Mouse (Mus musculus): ENCODE measurements at regions not wholly inside any gene's neighbourhood (a gene's known extent, or its start where the extent isn't known, plus 50 kb on each side); places are given as distances from the start of the nearest gene placed in this dataset.

DNA sequence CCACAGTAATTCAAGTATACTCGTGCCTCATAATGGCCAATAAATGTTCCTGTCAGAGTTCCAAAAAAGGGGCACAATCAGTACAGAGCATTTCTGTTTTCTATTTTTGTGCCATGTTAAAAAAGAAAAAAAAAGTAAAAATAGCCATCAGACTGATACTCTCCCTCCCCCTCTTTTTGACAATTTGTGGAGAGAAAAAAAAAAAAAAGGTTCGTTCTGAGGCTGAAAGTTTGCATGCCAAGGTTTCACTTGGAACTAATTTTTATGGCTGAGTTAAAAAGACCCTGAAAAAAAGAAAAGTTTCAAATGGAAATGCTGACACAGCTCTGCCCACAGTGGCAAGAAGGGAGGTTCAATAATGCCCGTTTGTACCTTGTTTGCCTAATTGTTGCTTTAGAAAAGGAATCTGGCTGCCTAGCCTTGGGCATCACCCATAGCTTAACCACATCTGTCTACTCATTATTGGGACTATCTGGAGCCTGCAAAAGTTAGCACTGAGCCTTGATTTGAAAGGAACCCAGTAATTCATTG lies 291.9 kb downstream of the Lmo4 start:
- H3K27ac ChIP-seq (ENCODE audit: low read depth, low read length) = no peak overlapping the region
- H3K4me3 ChIP-seq (ENCODE audit: low read depth, low read length) = no peak overlapping the region
- peaks cover 8% of the 10 kb centered on the region for H3K4me1 ChIP-seq (ENCODE audit: control insufficient read depth, insufficient read depth, low read length)
- H3K4me2 ChIP-seq (ENCODE audit: low read depth, low read length) = no peak overlapping the region
- H3K27me3 ChIP-seq (ENCODE audit: control insufficient read depth, insufficient read depth, low read length) = no peaks in the 10 kb centered on the region
- no peaks in the 10 kb centered on the region for H3K9me3 ChIP-seq (ENCODE audit: control insufficient read depth, low read length)
- WGBS = 31% methylated on average over 3 of the region's 3 CpGs
- H3K9ac ChIP-seq (replicated peaks; ENCODE audit: low read depth, low read length) = no peak overlapping the region
- no peaks in the 10 kb centered on the region for H3K36me3 ChIP-seq (ENCODE audit: control insufficient read depth, insufficient read depth, low read length)
- no peak for ATAC-seq (ENCODE audit: low read depth)

DNA sequence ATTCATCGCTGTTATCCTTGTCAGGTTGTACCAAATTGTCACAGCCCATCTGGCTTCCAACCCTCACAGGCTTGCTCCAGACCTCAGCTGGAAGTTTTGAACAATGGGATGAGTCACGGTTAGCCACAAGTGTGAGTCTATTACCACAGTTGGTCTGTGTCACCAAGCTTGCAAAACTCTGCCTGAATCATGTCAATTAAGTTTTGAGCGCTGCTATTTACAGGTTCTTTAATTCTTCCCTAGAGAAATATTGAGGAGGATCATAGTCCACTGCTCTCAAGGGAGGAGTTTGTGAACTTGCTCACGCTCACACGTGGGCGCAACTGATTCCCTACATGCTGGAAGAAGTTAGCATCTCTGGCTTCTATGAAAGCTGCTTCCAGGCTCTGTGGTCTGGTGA lies 292.6 kb downstream of the Lmo4 start:
- Histone ChIP-seq H3K4me1 (ENCODE audit: control insufficient read depth, insufficient read depth, low read length) (peaks cover 8% of the 10 kb centered on the region), H3K9me3 (ENCODE audit: control insufficient read depth, low read length) (no peaks in the 10 kb centered on the region)
- WGBS = 70% methylated on average over 6 of the region's 6 CpGs

DNA sequence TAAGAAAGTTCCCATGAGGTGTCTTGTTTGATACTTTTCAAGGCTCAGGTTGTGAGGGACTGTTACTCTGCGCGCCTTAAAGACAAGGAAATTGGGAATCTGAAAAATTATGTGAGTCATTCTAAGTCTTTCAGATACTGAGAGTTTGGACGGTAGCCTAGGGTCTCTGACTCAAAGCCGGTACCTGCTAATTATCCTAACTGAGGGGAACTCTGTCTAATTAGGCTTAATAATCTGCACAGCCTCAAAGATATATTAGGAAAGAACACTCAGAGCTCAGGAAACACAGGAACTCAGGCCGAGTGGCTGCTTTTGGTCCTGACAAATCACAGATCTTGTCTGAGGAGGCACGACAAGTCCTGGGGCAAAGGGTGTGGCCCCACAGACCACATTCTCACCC lies 295.7 kb downstream of the Lmo4 start:
- Histone ChIP-seq H3K4me1 (ENCODE audit: control insufficient read depth, insufficient read depth, low read length) (peaks cover under 1% of the 10 kb centered on the region; the same call in 1 of the 2 replicates), H3K27ac (ENCODE audit: low read depth, low read length) (no peak overlapping the region), H3K9me3 (ENCODE audit: control insufficient read depth, low read length) (no peaks in the 10 kb centered on the region), H3K27me3 (ENCODE audit: control insufficient read depth, insufficient read depth, low read length) (no peaks in the 10 kb centered on the region), H3K4me3 (ENCODE audit: low read depth, low read length) (no peak overlapping the region), H3K36me3 (ENCODE audit: control insufficient read depth, insufficient read depth, low read length) (no peaks in the 10 kb centered on the region), H3K9ac (replicated peaks; ENCODE audit: low read depth, low read length) (no peak overlapping the region), H3K4me2 (ENCODE audit: low read depth, low read length) (no peak overlapping the region)
- no peak for ATAC-seq (ENCODE audit: low read depth)
- WGBS = 80% methylated on average over 6 of the region's 6 CpGs

More for the DNA sequence above, 292.6 kb downstream of the Lmo4 start:
- H3K27me3 ChIP-seq (ENCODE audit: control insufficient read depth, insufficient read depth, low read length) = no peaks in the 10 kb centered on the region
- no peak overlapping the region for H3K4me2 ChIP-seq (ENCODE audit: low read depth, low read length)
- H3K36me3 ChIP-seq (ENCODE audit: control insufficient read depth, insufficient read depth, low read length) = no peaks in the 10 kb centered on the region
- H3K27ac ChIP-seq (ENCODE audit: low read depth, low read length) = no peak overlapping the region
- H3K4me3 ChIP-seq (ENCODE audit: low read depth, low read length) = no peak overlapping the region
- no peak for ATAC-seq (ENCODE audit: low read depth)
- no peak overlapping the region for H3K9ac ChIP-seq (replicated peaks; ENCODE audit: low read depth, low read length)

DNA sequence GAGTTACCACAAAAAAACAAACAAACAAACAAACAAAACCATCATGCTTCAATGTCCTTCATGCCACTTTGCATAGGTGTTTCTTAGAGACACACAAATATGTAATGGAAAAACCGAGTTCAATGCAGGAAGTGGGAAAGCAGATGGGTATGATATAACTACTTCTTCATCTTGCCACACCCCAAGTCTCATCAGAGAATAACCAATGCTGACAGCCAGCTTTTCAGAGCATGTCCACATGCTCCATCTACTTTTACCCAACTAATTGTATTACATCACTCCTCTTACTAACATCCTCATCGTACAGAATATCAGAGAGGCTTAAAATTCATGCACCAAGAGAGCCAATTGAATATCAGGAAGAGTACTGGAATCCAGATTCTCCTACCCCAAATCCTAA lies 301.6 kb downstream of the Lmo4 start:
- H3K36me3 ChIP-seq (ENCODE audit: control insufficient read depth, insufficient read depth, low read length) = no peaks in the 10 kb centered on the region
- no peak overlapping the region for H3K27ac ChIP-seq (ENCODE audit: low read depth, low read length)
- H3K9me3 ChIP-seq (ENCODE audit: control insufficient read depth, low read length) = no peaks in the 10 kb centered on the region
- no peak overlapping the region for H3K4me2 ChIP-seq (ENCODE audit: low read depth, low read length)
- H3K27me3 ChIP-seq (ENCODE audit: control insufficient read depth, insufficient read depth, low read length) = no peaks in the 10 kb centered on the region
- H3K9ac ChIP-seq (replicated peaks; ENCODE audit: low read depth, low read length) = no peak overlapping the region
- no peaks in the 10 kb centered on the region for H3K4me1 ChIP-seq (ENCODE audit: control insufficient read depth, insufficient read depth, low read length)
- ATAC-seq (ENCODE audit: low read depth) = no peak
- no peak overlapping the region for H3K4me3 ChIP-seq (ENCODE audit: low read depth, low read length)
- WGBS = 84% methylated on average over 2 of the region's 2 CpGs

DNA sequence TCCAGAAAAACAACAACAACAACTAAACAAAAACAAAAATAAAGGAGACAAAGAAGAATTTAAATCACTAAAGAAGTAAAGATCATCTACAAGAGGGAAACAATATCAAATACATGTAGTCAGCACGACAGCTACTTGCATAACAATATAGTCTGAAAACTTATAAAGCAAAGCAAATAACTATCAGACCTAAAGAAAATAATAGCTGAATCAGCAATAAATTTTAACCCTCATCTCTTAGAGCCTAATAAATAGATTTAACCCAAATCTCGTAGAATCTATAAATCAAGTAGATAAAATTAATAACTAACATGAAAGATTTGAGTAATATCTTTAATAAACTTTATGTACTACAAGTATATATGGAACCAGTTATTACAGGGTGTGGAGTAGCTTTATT lies 324.2 kb downstream of the Lmo4 start:
- no peaks in the 10 kb centered on the region for H3K36me3 ChIP-seq (ENCODE audit: control insufficient read depth, insufficient read depth, low read length)
- no peaks in the 10 kb centered on the region for H3K4me1 ChIP-seq (ENCODE audit: control insufficient read depth, insufficient read depth, low read length)
- H3K27ac ChIP-seq (ENCODE audit: low read depth, low read length) = no peak overlapping the region
- no peaks in the 10 kb centered on the region for H3K27me3 ChIP-seq (ENCODE audit: control insufficient read depth, insufficient read depth, low read length)
- H3K4me2 ChIP-seq (ENCODE audit: low read depth, low read length) = no peak overlapping the region
- H3K4me3 ChIP-seq (ENCODE audit: low read depth, low read length) = no peak overlapping the region
- no peak overlapping the region for H3K9ac ChIP-seq (replicated peaks; ENCODE audit: low read depth, low read length)
- ATAC-seq (ENCODE audit: low read depth) = no peak
- H3K9me3 ChIP-seq (ENCODE audit: control insufficient read depth, low read length) = no peaks in the 10 kb centered on the region
- WGBS = 89% methylated on average over 2 of the region's 2 CpGs

DNA sequence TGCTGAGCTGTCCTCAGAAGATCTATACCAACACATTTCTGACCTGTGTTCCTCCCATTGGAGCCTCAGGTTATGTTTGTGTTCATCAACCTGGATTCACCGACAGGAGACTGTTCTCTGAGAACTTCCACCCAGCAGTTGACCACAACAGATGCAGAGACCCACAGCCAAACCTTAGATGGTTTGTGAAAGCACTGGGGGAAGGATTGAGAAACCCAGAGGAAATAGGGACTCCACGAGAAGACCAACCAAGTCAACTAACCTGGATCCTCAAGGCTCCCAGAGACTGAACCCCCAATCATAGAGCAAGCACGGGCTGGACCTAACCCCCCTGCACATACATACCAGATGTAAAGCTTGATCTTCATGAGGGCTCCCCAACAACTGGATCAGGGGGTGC lies 331.1 kb downstream of the Lmo4 start:
- ATAC-seq (ENCODE audit: low read depth) = no peak
- no peaks in the 10 kb centered on the region for H3K36me3 ChIP-seq (ENCODE audit: control insufficient read depth, insufficient read depth, low read length)
- no peaks in the 10 kb centered on the region for H3K27me3 ChIP-seq (ENCODE audit: control insufficient read depth, insufficient read depth, low read length)
- no peaks in the 10 kb centered on the region for H3K9me3 ChIP-seq (ENCODE audit: control insufficient read depth, low read length)
- 88% methylated on average over 3 of the region's 3 CpGs for WGBS
- no peaks in the 10 kb centered on the region for H3K4me1 ChIP-seq (ENCODE audit: control insufficient read depth, insufficient read depth, low read length)
- no peak overlapping the region for H3K4me2 ChIP-seq (ENCODE audit: low read depth, low read length)
- no peak overlapping the region for H3K4me3 ChIP-seq (ENCODE audit: low read depth, low read length)
- H3K27ac ChIP-seq (ENCODE audit: low read depth, low read length) = no peak overlapping the region
- no peak overlapping the region for H3K9ac ChIP-seq (replicated peaks; ENCODE audit: low read depth, low read length)

DNA sequence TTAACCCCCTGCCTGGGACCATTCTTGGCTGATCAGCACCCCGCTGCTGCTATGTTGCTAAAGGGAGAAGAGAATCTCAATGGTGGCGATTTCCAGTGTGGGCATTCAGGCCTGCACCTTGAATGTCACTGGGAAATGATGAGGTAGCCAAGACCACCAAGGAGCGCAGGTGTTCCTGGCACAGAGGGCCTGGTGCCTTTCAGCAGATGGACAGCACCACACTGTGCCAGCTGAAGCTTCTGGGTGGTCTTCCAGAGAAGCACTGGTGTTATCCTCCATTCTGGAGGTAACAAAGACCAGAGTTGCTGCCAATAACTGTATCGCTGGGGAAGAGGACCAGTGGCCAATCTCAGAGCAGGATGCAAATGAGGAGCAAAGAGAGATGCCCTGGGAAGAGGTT lies 338.5 kb downstream of the Lmo4 start:
- Histone ChIP-seq H3K27me3 (ENCODE audit: control insufficient read depth, insufficient read depth, low read length) (no peaks in the 10 kb centered on the region), H3K4me2 (ENCODE audit: low read depth, low read length) (no peak overlapping the region), H3K4me3 (ENCODE audit: low read depth, low read length) (no peak overlapping the region), H3K9ac (replicated peaks; ENCODE audit: low read depth, low read length) (no peak overlapping the region), H3K9me3 (ENCODE audit: control insufficient read depth, low read length) (no peaks in the 10 kb centered on the region), H3K4me1 (ENCODE audit: control insufficient read depth, insufficient read depth, low read length) (no peaks in the 10 kb centered on the region), H3K36me3 (ENCODE audit: control insufficient read depth, insufficient read depth, low read length) (no peaks in the 10 kb centered on the region), H3K27ac (ENCODE audit: low read depth, low read length) (no peak overlapping the region)
- ATAC-seq (ENCODE audit: low read depth) = no peak
- 66% methylated on average over 4 of the region's 4 CpGs for WGBS

DNA sequence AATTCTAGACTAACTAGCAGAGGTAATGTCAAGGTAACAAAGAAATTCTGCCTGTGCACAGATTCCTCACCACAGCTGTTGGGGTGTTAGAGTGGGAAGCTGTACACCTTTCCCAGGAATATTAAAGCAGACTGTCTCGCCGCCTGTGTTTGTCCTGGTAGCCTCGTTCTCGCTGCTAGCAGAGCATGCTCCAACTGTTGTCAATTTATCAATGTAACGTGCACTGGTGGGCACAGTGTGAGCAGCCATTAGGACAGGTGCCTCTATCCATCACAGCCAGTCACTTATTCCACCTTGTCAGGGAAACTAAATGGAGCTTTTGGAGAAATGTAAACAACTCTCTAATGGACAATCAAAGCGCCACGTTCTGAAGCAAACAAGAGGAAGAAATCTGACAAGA lies 339.4 kb downstream of the Lmo4 start:
- ATAC-seq (ENCODE audit: low read depth) = peak; percentile 56; the same call in 1 of the 2 replicates
- H3K4me3 ChIP-seq (ENCODE audit: low read depth, low read length) = no peak overlapping the region
- H3K27ac ChIP-seq (ENCODE audit: low read depth, low read length) = no peak overlapping the region
- H3K4me1 ChIP-seq (ENCODE audit: control insufficient read depth, insufficient read depth, low read length) = no peaks in the 10 kb centered on the region
- no peak overlapping the region for H3K4me2 ChIP-seq (ENCODE audit: low read depth, low read length)
- no peaks in the 10 kb centered on the region for H3K36me3 ChIP-seq (ENCODE audit: control insufficient read depth, insufficient read depth, low read length)
- 48% methylated on average over 7 of the region's 7 CpGs for WGBS
- no peak overlapping the region for H3K9ac ChIP-seq (replicated peaks; ENCODE audit: low read depth, low read length)
- H3K27me3 ChIP-seq (ENCODE audit: control insufficient read depth, insufficient read depth, low read length) = no peaks in the 10 kb centered on the region
- no peaks in the 10 kb centered on the region for H3K9me3 ChIP-seq (ENCODE audit: control insufficient read depth, low read length)

DNA sequence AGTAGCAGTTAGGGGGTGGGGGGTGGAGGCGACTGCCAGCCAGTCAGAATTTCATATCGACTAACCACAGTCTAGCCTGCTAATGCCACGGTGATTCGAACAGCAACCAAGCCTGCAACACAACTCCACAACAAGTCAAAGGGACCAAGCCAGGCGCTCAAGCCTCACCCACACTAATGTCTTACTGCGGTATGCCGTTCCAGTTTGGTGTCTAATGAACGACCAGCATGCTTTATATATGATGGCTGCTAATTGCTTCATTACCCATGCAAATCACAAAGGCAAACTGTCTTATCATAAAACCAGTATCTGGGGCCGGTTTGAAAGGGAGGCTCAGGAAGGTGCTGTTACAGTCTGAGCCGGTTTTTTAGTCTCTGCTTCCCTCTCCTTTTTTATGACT lies 340.5 kb downstream of the Lmo4 start:
- Histone ChIP-seq H3K27ac (ENCODE audit: low read depth, low read length) (no peak overlapping the region), H3K36me3 (ENCODE audit: control insufficient read depth, insufficient read depth, low read length) (no peaks in the 10 kb centered on the region), H3K9me3 (ENCODE audit: control insufficient read depth, low read length) (no peaks in the 10 kb centered on the region), H3K4me3 (ENCODE audit: low read depth, low read length) (no peak overlapping the region), H3K4me2 (ENCODE audit: low read depth, low read length) (no peak overlapping the region), H3K4me1 (ENCODE audit: control insufficient read depth, insufficient read depth, low read length) (no peaks in the 10 kb centered on the region), H3K27me3 (ENCODE audit: control insufficient read depth, insufficient read depth, low read length) (no peaks in the 10 kb centered on the region), H3K9ac (replicated peaks; ENCODE audit: low read depth, low read length) (no peak overlapping the region)
- 36% methylated on average over 10 of the region's 10 CpGs for WGBS
- peak; percentile 52; the same call in 1 of the 2 replicates for ATAC-seq (ENCODE audit: low read depth)

All from neural tube, embryonic 14.5 days (tissue).